Mouse (Mus musculus): ENCODE measurements around the gene Bckdhb. TPM values are rescaled to one million over a fixed set of nuclear protein-coding genes. Genes with fewer than 3 reads are reported as not detected.
"Not testable (repeated sequence)": the region's sequence is repeated elsewhere in the genome, so short reads cannot be mapped to it uniquely, and the experiment has no call there.

The Bckdhb gene
- total and polyA plus RNA-seq, 2 experiments from 2014 or later = 22.1 to 40.3 TPM

GRCm38 (mm10) chr9:84047436-84047835, 122.5 kb downstream of the Bckdhb start:
- Histone ChIP-seq H3K9me3 (ENCODE audit: low read length) (no peaks in the 10 kb centered on the region), H3K4me3 (ENCODE audit: low read length) (no peak overlapping the region), H3K4me2 (ENCODE audit: low read depth, low read length) (no peak overlapping the region), H3K4me1 (ENCODE audit: insufficient read depth, low read length) (no peaks in the 10 kb centered on the region), H3K36me3 (ENCODE audit: insufficient read depth, low read length) (no peaks in the 10 kb centered on the region), H3K9ac (replicated peaks; ENCODE audit: low read length) (no peak overlapping the region), H3K27me3 (ENCODE audit: insufficient read depth, low read length) (no peaks in the 10 kb centered on the region), H3K27ac (no peak overlapping the region)
- no peak for DNase-seq (ENCODE audit: low spot score)
- 84% methylated on average over 3 of the region's 3 CpGs for WGBS
- no peak for TF ChIP-seq CTCF (IDR thresholded peaks at IDR 0.05; ENCODE audit: low read depth)
- ATAC-seq = no peak

- H3K36me3 ChIP-seq (ENCODE audit: insufficient read depth, low read length) = no peaks in the 10 kb centered on the region
- no peaks in the 10 kb centered on the region for H3K27me3 ChIP-seq (ENCODE audit: insufficient read depth, low read length)
- H3K9ac ChIP-seq (replicated peaks; ENCODE audit: low read length) = no peak overlapping the region
- H3K27ac ChIP-seq = no peak overlapping the region
- ATAC-seq = no peak
- 26% methylated on average over 1 of the region's 1 CpGs for WGBS
- H3K9me3 ChIP-seq (ENCODE audit: low read length) = no peaks in the 10 kb centered on the region
- H3K4me3 ChIP-seq (ENCODE audit: low read length) = no peak overlapping the region
- DNase-seq (ENCODE audit: low spot score) = no peak
- no peaks in the 10 kb centered on the region for H3K4me1 ChIP-seq (ENCODE audit: insufficient read depth, low read length)
- no peak overlapping the region for H3K4me2 ChIP-seq (ENCODE audit: low read depth, low read length)
- no peak for TF ChIP-seq CTCF (IDR thresholded peaks at IDR 0.05; ENCODE audit: low read depth)
Measured at GRCm38 (mm10) chr9:84049142-84049541, 124.2 kb downstream of the Bckdhb start.

- no peak for TF ChIP-seq CTCF (IDR thresholded peaks at IDR 0.05; ENCODE audit: low read depth)
Measured at GRCm38 (mm10) chr9:84050867-84051635, 126.1 kb downstream of the Bckdhb start.

DNA sequence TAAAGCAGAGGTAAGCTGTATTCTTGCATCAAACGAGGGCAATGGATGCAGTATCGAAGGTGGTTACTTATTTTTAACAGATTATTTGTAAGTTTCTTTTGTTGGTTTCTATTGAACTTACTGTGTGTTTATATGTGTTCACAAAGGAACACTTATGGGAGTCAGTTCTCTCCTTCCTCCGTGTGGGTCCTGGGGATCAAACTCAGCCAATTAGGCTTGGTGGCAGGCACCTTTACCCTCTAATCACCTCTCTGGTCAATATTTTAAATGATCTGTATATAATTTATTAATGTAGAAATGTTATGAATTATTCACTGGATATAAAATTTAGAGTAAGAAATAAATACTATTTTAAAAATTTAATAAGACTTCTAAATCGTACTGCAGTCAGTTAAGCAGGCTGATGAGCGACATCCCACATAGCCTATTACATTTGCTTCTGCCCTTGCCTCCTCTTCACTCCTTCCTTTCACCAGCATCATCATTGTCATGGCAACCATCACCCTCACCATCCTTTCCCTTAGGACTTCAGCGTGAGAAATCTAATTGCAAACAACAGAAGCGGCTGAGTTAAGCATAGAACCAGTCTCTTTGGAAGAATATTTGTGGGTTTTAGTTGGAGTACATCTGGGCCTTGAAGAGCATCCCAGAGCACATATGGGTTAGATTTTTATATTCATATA, 130.3 kb downstream of the Bckdhb start:
- TF ChIP-seq CTCF (IDR thresholded peaks at IDR 0.05; ENCODE audit: low read depth) = no peak
- Histone ChIP-seq H3K4me1 (ENCODE audit: insufficient read depth, low read length) (no peaks in the 10 kb centered on the region), H3K27ac (no peak overlapping the region), H3K9ac (replicated peaks; ENCODE audit: low read length) (no peak overlapping the region), H3K9me3 (ENCODE audit: low read length) (no peaks in the 10 kb centered on the region), H3K27me3 (ENCODE audit: insufficient read depth, low read length) (no peaks in the 10 kb centered on the region), H3K4me3 (ENCODE audit: low read length) (no peak overlapping the region), H3K4me2 (ENCODE audit: low read depth, low read length) (no peak overlapping the region), H3K36me3 (ENCODE audit: insufficient read depth, low read length) (no peaks in the 10 kb centered on the region)
- no peak for ATAC-seq
- DNase-seq (ENCODE audit: low spot score) = peak; percentile 33
- 67% methylated on average over 7 of the region's 7 CpGs for WGBS

More at GRCm38 (mm10) chr9:84050867-84051635, 126.1 kb downstream of the Bckdhb start:
- no peak overlapping the region for H3K4me2 ChIP-seq (ENCODE audit: low read depth, low read length)
- no peak for DNase-seq (ENCODE audit: low spot score)
- no peak for ATAC-seq
- no peak overlapping the region for H3K4me3 ChIP-seq (ENCODE audit: low read length)
- H3K9me3 ChIP-seq (ENCODE audit: low read length) = no peaks in the 10 kb centered on the region
- H3K4me1 ChIP-seq (ENCODE audit: insufficient read depth, low read length) = no peaks in the 10 kb centered on the region
- H3K27me3 ChIP-seq (ENCODE audit: insufficient read depth, low read length) = no peaks in the 10 kb centered on the region
- no peaks in the 10 kb centered on the region for H3K36me3 ChIP-seq (ENCODE audit: insufficient read depth, low read length)
- no peak overlapping the region for H3K9ac ChIP-seq (replicated peaks; ENCODE audit: low read length)
- 74% methylated on average over 18 of the region's 18 CpGs for WGBS
- no peak overlapping the region for H3K27ac ChIP-seq

DNA sequence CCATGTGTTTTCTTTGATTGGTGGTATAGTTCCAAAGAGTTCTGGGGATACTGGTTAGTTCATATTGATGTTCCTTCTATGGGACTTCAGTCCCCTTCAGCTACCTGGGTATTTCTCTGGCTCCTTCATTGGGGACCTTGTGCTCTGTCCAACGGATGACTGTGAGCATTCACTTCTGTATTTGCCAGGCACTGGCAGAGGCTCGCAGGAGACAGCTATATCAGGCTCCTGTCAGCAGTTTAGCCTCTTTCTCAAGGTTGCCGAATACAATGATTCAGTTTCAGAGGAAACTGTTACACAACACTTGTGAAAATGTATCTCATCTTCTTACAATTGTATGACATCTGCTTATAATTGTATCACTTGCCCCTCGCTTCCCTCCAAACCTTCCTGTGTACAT, 135.8 kb downstream of the Bckdhb start:
- not testable (repeated sequence) for H3K9ac ChIP-seq (replicated peaks; ENCODE audit: low read length); H3K27me3 ChIP-seq (ENCODE audit: insufficient read depth, low read length); DNase-seq (ENCODE audit: low spot score); H3K4me1 ChIP-seq (ENCODE audit: insufficient read depth, low read length); ATAC-seq; H3K27ac ChIP-seq; H3K36me3 ChIP-seq (ENCODE audit: insufficient read depth, low read length); H3K9me3 ChIP-seq (ENCODE audit: low read length); H3K4me3 ChIP-seq (ENCODE audit: low read length); H3K4me2 ChIP-seq (ENCODE audit: low read depth, low read length)
- 96% methylated on average over 4 of the region's 4 CpGs for WGBS

DNA sequence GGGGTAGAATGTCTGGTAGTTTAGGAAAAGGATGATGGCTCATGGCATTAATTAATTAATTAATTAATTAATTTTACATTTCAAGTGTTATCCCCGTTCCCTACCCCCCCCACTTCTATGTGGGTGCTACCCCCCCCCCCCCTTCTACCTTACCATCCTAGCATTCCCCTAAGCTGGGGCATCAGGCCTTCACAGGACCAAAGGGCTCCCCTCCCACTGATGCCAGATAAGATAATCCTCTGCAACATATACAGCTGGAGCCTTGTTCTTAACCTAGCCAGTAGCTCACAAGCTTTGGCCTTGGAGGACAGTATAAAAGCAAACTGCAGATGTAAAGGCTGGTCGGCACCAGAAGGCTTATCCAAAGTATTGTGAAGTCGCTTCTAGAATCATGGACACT, 138.7 kb downstream of the Bckdhb start:
- Histone ChIP-seq H3K27me3 (ENCODE audit: insufficient read depth, low read length) (no peaks in the 10 kb centered on the region), H3K36me3 (ENCODE audit: insufficient read depth, low read length) (no peaks in the 10 kb centered on the region), H3K9ac (replicated peaks; ENCODE audit: low read length) (no peak overlapping the region), H3K4me2 (ENCODE audit: low read depth, low read length) (no peak overlapping the region), H3K4me3 (ENCODE audit: low read length) (no peak overlapping the region), H3K4me1 (ENCODE audit: insufficient read depth, low read length) (no peaks in the 10 kb centered on the region), H3K27ac (no peak overlapping the region), H3K9me3 (ENCODE audit: low read length) (no peaks in the 10 kb centered on the region)
- ATAC-seq (no peak), DNase-seq (ENCODE audit: low spot score) (no peak)
- no peak for TF ChIP-seq CTCF (IDR thresholded peaks at IDR 0.05; ENCODE audit: low read depth)
- 96% methylated on average over 3 of the region's 3 CpGs for WGBS

GRCm38 (mm10) chr9:84064113-84064512, 139.2 kb downstream of the Bckdhb start:
- ATAC-seq = no peak
- WGBS = 52% methylated on average over 4 of the region's 4 CpGs

More at GRCm38 (mm10) chr9:84064113-84064512, 139.2 kb downstream of the Bckdhb start:
- H3K4me1 ChIP-seq (ENCODE audit: insufficient read depth, low read length) = no peaks in the 10 kb centered on the region
- no peak overlapping the region for H3K9ac ChIP-seq (replicated peaks; ENCODE audit: low read length)
- no peaks in the 10 kb centered on the region for H3K36me3 ChIP-seq (ENCODE audit: insufficient read depth, low read length)
- TF ChIP-seq CTCF (IDR thresholded peaks at IDR 0.05; ENCODE audit: low read depth) = no peak
- H3K27me3 ChIP-seq (ENCODE audit: insufficient read depth, low read length) = no peaks in the 10 kb centered on the region
- H3K9me3 ChIP-seq (ENCODE audit: low read length) = no peaks in the 10 kb centered on the region
- DNase-seq (ENCODE audit: low spot score) = no peak
- no peak overlapping the region for H3K27ac ChIP-seq
- H3K4me2 ChIP-seq (ENCODE audit: low read depth, low read length) = no peak overlapping the region
- H3K4me3 ChIP-seq (ENCODE audit: low read length) = no peak overlapping the region
